Mouse (Mus musculus): ENCODE measurements at regions not wholly inside any gene's neighbourhood (a gene's known extent, or its start where the extent isn't known, plus 50 kb on each side); places are given as distances from the start of the nearest gene placed in this dataset.

GRCm38 (mm10) chr8:117894861-117895260, 93.1 kb upstream of the Mphosph6 start:
- TF ChIP-seq POLR2A (IDR thresholded peaks at IDR 0.05; ENCODE audit: low read depth, low read length) (no peak), CTCF (IDR thresholded peaks at IDR 0.05; ENCODE audit: extremely low read depth, insufficient read depth, insufficient read length, insufficient replicate concordance) (no peak)

All from spleen, adult 2 months (tissue).